Mouse (Mus musculus) ES-E14 (cell line): ENCODE measurements around the gene Olfr972. TPM values are rescaled to one million over a fixed set of nuclear protein-coding genes. Genes with fewer than 3 reads are reported as not detected.
"Not testable (repeated sequence)": the region's sequence is repeated elsewhere in the genome, so short reads cannot be mapped to it uniquely, and the experiment has no call there.

Source experiments
- DNase-seq: peaks from one replicate; pipeline ENCODE4 v3.0.0-alpha.2; 2013; ENCODE audit warnings: low read depth, low spot score
- H3K27ac ChIP-seq: 2 replicates; pipeline ENCODE4 v1.5.1; 2012; ENCODE audit warnings: low read depth, mild to moderate bottlenecking, low read length, moderate library complexity, mixed read lengths; ENCODE audit not compliant: poor library complexity, insufficient read depth, severe bottlenecking
- H3K36me3 ChIP-seq: 2 replicates; pipeline ENCODE4 v1.6.1; 2012; ENCODE audit warnings: mild to moderate bottlenecking, low read length, moderate library complexity, mixed read lengths; ENCODE audit not compliant: control insufficient read depth, poor library complexity, insufficient read depth, severe bottlenecking
- H3K4me1 ChIP-seq, 2 experiments: fragments of 150-350 bp in 1 of 2; sonication (generic) in 1 of 2; 2 replicates each; pipeline ENCODE4 v1.6.1; 2012; ENCODE audit warnings: low read length in 2 of 2, mild to moderate bottlenecking in 1 of 2, mixed read lengths in 1 of 2; ENCODE audit not compliant: control insufficient read depth in 2 of 2, insufficient read depth in 2 of 2, poor library complexity in 1 of 2
- H3K4me3 ChIP-seq, 2 experiments: fragments of 150-350 bp in 1 of 2; sonication (generic) in 1 of 2; 2 replicates each; pipeline ENCODE4 v1.5.1; 2012; ENCODE audit warnings: low read length in 2 of 2, low read depth in 1 of 2, mild to moderate bottlenecking in 1 of 2, mixed read lengths in 1 of 2; ENCODE audit not compliant: insufficient read depth in 1 of 2, poor library complexity in 1 of 2, severe bottlenecking in 1 of 2
- H3K9ac ChIP-seq: 2 replicates; pipeline ENCODE4 v1.6.1; 2012; ENCODE audit warnings: low read depth, mild to moderate bottlenecking, low read length, mixed read lengths; ENCODE audit not compliant: poor library complexity, insufficient read depth, severe bottlenecking
- H3K9me3 ChIP-seq: fragments of 150-350 bp; sonication (generic); 2 replicates; pipeline ENCODE4 v1.6.1; 2012; ENCODE audit warnings: low read depth, mild to moderate bottlenecking, low read length; ENCODE audit not compliant: control insufficient read depth, insufficient read depth
- CHD2 ChIP-seq: IDR thresholded peaks from 2 replicates; pipeline ENCODE4 v1.6.1; 2014; ENCODE audit warnings: mild to moderate bottlenecking, low read depth, low read length, inconsistent platforms
- HCFC1 ChIP-seq: IDR thresholded peaks from 2 replicates; pipeline ENCODE4 v1.6.1; 2012; ENCODE audit warnings: low read length, inconsistent platforms, borderline replicate concordance; ENCODE audit not compliant: insufficient read depth
- MAFK ChIP-seq: IDR thresholded peaks from 2 replicates; pipeline ENCODE4 v1.6.1; 2014; ENCODE audit warnings: mild to moderate bottlenecking, low read depth, low read length, inconsistent platforms; ENCODE audit not compliant: insufficient read depth
- ZC3H11A ChIP-seq: IDR thresholded peaks from 2 replicates; pipeline ENCODE4 v1.6.1; 2012; ENCODE audit warnings: low read depth, mild to moderate bottlenecking, inconsistent platforms, low read length, borderline replicate concordance
- ZNF384 ChIP-seq: IDR thresholded peaks from 2 replicates; pipeline ENCODE4 v1.6.1; 2012; ENCODE audit warnings: low read depth, low read length, inconsistent platforms
- in situ Hi-C, 2 experiments: fragments of 600-800 bp; cut with MboI; formaldehyde crosslinking; loops; one replicate each; pipeline ENCODE4 v1.15.1; 2025; ENCODE audit warnings: low sequenced_read_pairs in 2 of 2, inconsistent platforms in 1 of 2; ENCODE audit not compliant: unreplicated experiment in 2 of 2
- total RNA-seq: library from RNA; depleted of rRNA; stranded (reverse); fragments of 300-350 nt; gene quantifications from 2 replicates; pipeline ENCODE4 v1.2.3, GENCODE M21; 2012; rRNA removed

The Olfr972 gene
- total RNA-seq: not detected in 2 replicates

DNA sequence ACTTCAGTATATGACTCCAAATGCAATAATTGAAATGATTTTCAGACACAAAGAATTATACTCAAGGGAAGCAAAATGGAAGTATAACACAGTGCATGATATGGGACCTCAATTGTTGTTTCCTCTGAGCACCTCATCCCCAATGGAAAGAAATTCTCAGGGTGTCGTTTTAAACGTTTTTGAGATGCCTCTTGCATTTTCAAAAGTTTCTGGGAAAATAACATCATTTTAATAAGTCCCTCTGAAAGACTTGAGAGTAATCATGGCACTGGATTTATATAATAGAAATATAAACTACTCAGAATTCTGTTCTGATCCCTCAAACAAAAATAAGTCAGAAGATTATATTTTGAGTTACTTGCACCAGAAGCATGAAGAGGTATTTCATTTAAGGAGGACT, at the start of gene Olfr972:
Gene Olfr972, plus strand, starts transcription at position 301 of the 400 bp plus-strand sequence.
- DNase-seq: no peak
- no peaks in the 10 kb centered on the region for H3K36me3 ChIP-seq
- H3K9me3 ChIP-seq: no peaks in the 10 kb centered on the region
- no peak within 1 kb of the TSS for H3K9ac ChIP-seq
- H3K4me3 ChIP-seq: no peak within 1 kb of the TSS
- TF ChIP-seq ZNF384: no peak
- TF ChIP-seq ZC3H11A: no peak
- no peak for TF ChIP-seq HCFC1
- no peaks in the 10 kb centered on the region; a peak in 1 of 4 replicates for H3K4me1 ChIP-seq
- in situ Hi-C loops: no loop called here
- no peak within 1 kb of the TSS for H3K27ac ChIP-seq

DNA sequence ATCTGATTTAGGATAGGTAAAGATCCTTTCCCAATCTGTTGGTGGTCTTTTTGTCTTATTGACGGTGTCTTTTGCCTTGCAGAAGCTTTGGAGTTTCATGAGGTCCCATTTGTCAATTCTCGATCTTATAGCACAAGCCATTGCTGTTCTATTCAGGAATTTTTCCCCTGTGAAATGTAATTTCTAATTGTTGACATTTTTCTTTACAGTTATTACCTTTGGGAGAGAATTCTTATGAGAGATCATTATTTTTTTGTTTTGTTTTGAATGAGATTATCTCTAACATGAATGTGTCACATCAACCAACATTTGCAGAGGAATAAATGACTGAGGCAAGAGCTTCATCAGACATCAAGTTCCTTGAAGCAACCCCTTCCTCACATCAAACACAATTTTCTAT, 29.6 kb upstream of the Olfr972 start, which contains the start of gene Olfr971:
Gene Olfr971, plus strand, starts transcription at position 301 of the 400 bp plus-strand sequence.
- H3K27ac ChIP-seq, H3K36me3 ChIP-seq, H3K9me3 ChIP-seq, in situ Hi-C loops, H3K4me1 ChIP-seq, DNase-seq, H3K4me3 ChIP-seq, H3K9ac ChIP-seq: not testable (repeated sequence)

- H3K9ac ChIP-seq, H3K36me3 ChIP-seq, H3K27ac ChIP-seq, in situ Hi-C loops, H3K9me3 ChIP-seq, H3K4me3 ChIP-seq, H3K4me1 ChIP-seq: not testable (repeated sequence)
- peak; percentile 19 for DNase-seq
These were observed 5.8 kb downstream of the Olfr972 start for GRCm38 (mm10) chr9:39871986-39872385.

- H3K36me3 ChIP-seq, H3K9ac ChIP-seq, H3K27ac ChIP-seq, in situ Hi-C loops, H3K4me3 ChIP-seq, DNase-seq, H3K9me3 ChIP-seq, H3K4me1 ChIP-seq: not testable (repeated sequence)
These were observed 11.5 kb downstream of the Olfr972 start for GRCm38 (mm10) chr9:39877541-39878396.

DNA sequence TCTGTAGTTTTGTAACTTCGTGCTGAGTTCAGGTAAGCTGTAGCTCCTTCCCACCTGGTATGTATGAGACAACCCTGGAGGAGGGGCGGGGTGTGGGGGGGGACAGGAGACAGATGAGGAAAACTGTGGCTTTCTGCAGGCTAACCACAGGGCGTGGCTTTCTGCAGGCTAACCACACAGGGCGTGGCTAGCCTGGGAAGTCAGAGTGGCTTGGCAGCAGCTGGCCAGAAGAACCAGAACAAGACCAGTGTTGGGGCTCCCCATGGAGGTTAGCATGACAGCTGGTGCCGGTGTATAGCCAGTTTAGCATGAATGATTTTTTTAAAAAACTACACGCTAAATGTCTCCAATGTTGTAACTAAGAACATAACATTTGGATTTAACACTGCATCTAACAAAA, 38.9 kb downstream of the Olfr972 start:
- in situ Hi-C loops: no loop called here
- no peak for DNase-seq
- H3K27ac ChIP-seq: no peak overlapping the region
- H3K9ac ChIP-seq: no peak overlapping the region
- H3K4me1 ChIP-seq: no peaks in the 10 kb centered on the region
- no peak for TF ChIP-seq ZC3H11A
- no peak for TF ChIP-seq MAFK
- no peak for TF ChIP-seq ZNF384
- no peak for TF ChIP-seq CHD2
- TF ChIP-seq HCFC1: no peak
- no peaks in the 10 kb centered on the region for H3K36me3 ChIP-seq
- H3K4me3 ChIP-seq: no peak overlapping the region
- H3K9me3 ChIP-seq: no peaks in the 10 kb centered on the region
